Mouse (Mus musculus) kidney, adult 2 months (tissue): ENCODE measurements at regions not wholly inside any gene's neighbourhood (a gene's known extent, or its start where the extent isn't known, plus 50 kb on each side); places are given as distances from the start of the nearest gene placed in this dataset.

Experiments used
- CTCF ChIP-seq: fragments of 200-500 bp; conservative IDR thresholded peaks from 2 replicates; pipeline ENCODE4 v1.5.1; 2011; ENCODE audit warnings: low read depth, mild to moderate bottlenecking, control low read depth, low read length, moderate library complexity, mixed read lengths; ENCODE audit not compliant: insufficient read depth, insufficient read length
- POLR2A ChIP-seq: fragments of 200-500 bp; IDR thresholded peaks from one replicate; pipeline ENCODE4 v1.6.1; 2011; ENCODE audit warnings: low read depth, low read length, control low read depth

DNA sequence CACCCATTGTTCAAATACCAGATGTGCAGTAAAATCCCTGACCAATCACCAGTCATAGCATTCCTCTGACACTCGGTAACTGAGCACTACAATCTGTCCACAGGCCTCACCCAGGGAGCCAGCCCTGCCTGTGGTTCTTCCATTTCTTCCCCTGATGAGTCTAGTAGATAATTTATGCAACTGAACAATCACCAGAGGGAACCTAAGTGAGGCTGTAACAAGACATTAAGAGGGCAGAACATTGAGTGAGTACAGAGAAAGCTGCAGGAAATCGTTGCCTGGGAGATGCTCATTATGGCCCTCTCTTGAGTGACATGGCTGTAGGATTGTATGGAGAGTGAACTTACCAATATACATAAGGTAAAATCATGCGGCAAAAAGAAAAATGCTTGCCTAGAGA lies 255.2 kb downstream of the Adgb start:
- no peak for TF ChIP-seq CTCF
- TF ChIP-seq POLR2A: no peak
